Mouse (Mus musculus): ENCODE data around the gene Nrp2.

The Nrp2 gene

DNA sequence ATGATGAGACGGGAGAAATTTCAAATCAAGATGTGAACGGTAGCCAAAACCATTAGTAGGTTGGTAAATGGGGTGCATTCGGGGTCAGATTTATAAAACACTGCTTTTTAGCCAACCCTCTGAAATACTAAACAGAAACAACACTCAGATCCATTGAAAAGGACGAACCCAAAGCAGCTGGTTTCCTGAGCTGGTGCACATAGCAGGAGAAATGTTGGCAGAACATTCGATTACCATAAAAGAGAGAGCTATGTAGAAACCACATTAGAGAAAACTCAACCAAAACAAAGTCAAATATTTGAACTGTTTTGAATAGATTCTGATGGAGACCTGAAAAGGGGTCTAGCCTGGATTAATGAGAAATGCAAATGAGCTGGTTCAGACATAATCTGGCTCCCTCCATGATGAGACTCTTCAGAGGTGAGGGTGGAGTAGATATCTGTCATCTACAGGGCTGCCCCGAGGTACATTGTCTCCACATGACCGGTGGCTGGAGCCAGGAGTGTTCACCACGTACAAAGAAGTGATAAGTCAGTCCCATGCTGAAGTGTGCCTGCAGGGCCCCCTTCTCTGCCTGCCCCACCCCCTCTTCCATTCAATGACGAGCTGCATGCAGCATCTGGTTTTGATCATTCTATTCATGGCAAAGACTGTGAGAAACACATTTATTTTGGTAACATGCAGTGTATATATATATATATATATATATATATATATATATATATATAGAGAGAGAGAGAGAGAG, 156.6 kb downstream of the Nrp2 start:
- DNase-seq (ENCODE audit: low spot score in 2 of 2) = no peak

DNA sequence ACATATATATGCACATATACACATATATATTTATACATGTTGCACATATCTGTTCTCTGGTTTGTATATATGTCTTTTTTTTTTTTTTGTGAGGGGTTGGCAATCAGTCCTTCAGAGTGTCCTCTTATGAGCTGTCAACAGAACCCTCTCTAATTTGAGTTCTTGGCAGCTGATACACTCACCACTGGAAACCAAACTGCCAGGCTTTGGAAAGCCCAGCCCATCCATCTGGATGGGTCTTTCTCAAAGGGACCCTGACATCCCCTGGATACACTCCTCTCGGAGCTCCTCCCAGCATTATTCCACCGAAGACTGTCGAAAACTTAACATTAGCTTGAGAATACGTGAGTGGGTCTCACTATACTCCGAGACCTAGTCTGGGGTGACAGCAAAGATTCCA, 157.2 kb downstream of the Nrp2 start:
- no peak for DNase-seq (ENCODE audit: low spot score in 2 of 2)

- no peak for DNase-seq (ENCODE audit: low spot score in 2 of 2)
These were observed 157.7 kb downstream of the Nrp2 start for GRCm38 (mm10) chr1:62860788-62861187.

Data from spleen, postnatal 4 days (tissue).